11 mouse cellular contexts compared by ENCODE assay signal in the genomic region with DNA sequence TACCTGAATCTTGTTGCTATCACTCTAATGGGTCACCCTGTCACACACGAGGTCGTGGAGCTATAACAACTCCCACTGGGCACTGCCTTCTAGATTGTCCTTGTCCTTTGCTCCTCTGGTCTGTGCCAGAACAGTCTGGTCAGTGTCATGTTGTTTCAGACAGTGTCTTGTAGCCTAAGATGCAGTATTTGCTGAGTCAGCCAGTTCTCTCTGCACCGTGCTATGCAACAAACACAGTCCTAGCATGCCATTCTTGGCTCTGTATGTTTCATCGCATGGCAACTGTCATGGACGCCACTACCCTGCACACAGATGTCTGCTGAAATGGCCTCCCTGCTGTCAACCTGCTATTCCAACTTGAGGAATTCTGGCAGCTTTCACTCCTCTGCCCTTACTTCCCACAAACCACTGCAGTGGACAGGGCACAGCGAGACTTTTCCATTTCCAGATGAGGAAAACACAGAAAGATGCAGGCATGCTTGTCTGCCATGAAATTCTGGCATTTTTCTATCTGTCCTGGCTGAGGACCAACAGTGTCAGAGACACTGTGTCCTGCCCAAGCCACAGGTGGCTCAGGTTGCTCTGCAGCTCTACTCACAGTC.
DNase-seq lines count a peak whose midpoint lies in the region; ATAC-seq lines count a peak whose summit lies in the region.
"Had no signal": no experiment of that assay in that cellular context is flagged by ENCODE, and none has a peak within 500 bp of the region (broad histone marks: within the 10 kb centered on the region; RNA-seq: fewer than 3 reads in every experiment).

No protein-coding gene starts in this region.

- H3K27ac ChIP-seq in embryonic facial prominence, embryonic 12.5 days: 0 out of 2 replicates have a peak overlapping the region, but pooled peaks have one; percentile 37
- H3K27ac ChIP-seq in embryonic facial prominence, embryonic 10.5 days (replicated peaks): no peak overlapping the region
- peak overlapping the region; percentile 5 for H3K27ac ChIP-seq in intestine, embryonic 16.5 days (ENCODE audit: low read length)
- H3K27ac ChIP-seq in intestine, embryonic 15.5 days: no peak overlapping the region
- H3K27ac ChIP-seq in midbrain, embryonic 13.5 days: no peak overlapping the region
- no peak overlapping the region for H3K27ac ChIP-seq in midbrain, embryonic 11.5 days (ENCODE audit: low read depth, low read length)
- H3K27ac ChIP-seq: macrophage had no signal

- no peaks in the 10 kb centered on the region for H3K36me3 ChIP-seq in embryonic facial prominence, embryonic 12.5 days
- H3K36me3 ChIP-seq in embryonic facial prominence, embryonic 10.5 days (replicated peaks): no peaks in the 10 kb centered on the region
- H3K36me3 ChIP-seq in intestine, embryonic 16.5 days (ENCODE audit: control insufficient read depth, insufficient read depth, low read length): no peaks in the 10 kb centered on the region
- no peaks in the 10 kb centered on the region for H3K36me3 ChIP-seq in intestine, embryonic 15.5 days
- H3K36me3 ChIP-seq in midbrain, embryonic 13.5 days: no peaks in the 10 kb centered on the region
- no peaks in the 10 kb centered on the region for H3K36me3 ChIP-seq in midbrain, embryonic 11.5 days (ENCODE audit: control insufficient read depth, insufficient read depth, low read length)

- ATAC-seq in embryonic facial prominence, embryonic 12.5 days (ENCODE audit: insufficient number of reproducible peaks, insufficient read depth, low FRiP score, low TSS enrichment): no peak
- peak; percentile 35 for ATAC-seq in intestine, embryonic 16.5 days
- no peak; the same call in 1 of the 2 replicates for ATAC-seq in intestine, embryonic 15.5 days
- ATAC-seq in midbrain, embryonic 13.5 days: peak; percentile 24; the same call in 1 of the 2 replicates
- ATAC-seq in midbrain, embryonic 11.5 days (ENCODE audit: low FRiP score): no peak

- peaks cover 20% of the 10 kb centered on the region for H3K4me1 ChIP-seq in embryonic facial prominence, embryonic 12.5 days
- peaks cover 21% of the 10 kb centered on the region for H3K4me1 ChIP-seq in embryonic facial prominence, embryonic 10.5 days
- H3K4me1 ChIP-seq in intestine, embryonic 16.5 days (ENCODE audit: control insufficient read depth, insufficient read depth, low read length): peaks cover 24% of the 10 kb centered on the region
- peaks cover 12% of the 10 kb centered on the region for H3K4me1 ChIP-seq in intestine, embryonic 15.5 days (replicated peaks)
- H3K4me1 ChIP-seq in midbrain, embryonic 13.5 days (replicated peaks): peaks cover 11% of the 10 kb centered on the region
- H3K4me1 ChIP-seq in midbrain, embryonic 11.5 days (ENCODE audit: control insufficient read depth, insufficient read depth, low read length): no peaks in the 10 kb centered on the region

- H3K9me3 ChIP-seq in embryonic facial prominence, embryonic 12.5 days: no peaks in the 10 kb centered on the region
- H3K9me3 ChIP-seq in embryonic facial prominence, embryonic 10.5 days: no peaks in the 10 kb centered on the region
- no peaks in the 10 kb centered on the region for H3K9me3 ChIP-seq in intestine, embryonic 16.5 days (ENCODE audit: control insufficient read depth, low read length)
- H3K9me3 ChIP-seq in intestine, embryonic 15.5 days: no peaks in the 10 kb centered on the region
- no peaks in the 10 kb centered on the region for H3K9me3 ChIP-seq in midbrain, embryonic 13.5 days
- no peaks in the 10 kb centered on the region for H3K9me3 ChIP-seq in midbrain, embryonic 11.5 days (ENCODE audit: control insufficient read depth, low read length)

- H3K4me3 ChIP-seq in embryonic facial prominence, embryonic 12.5 days: no peak overlapping the region
- no peak overlapping the region for H3K4me3 ChIP-seq in embryonic facial prominence, embryonic 10.5 days
- H3K4me3 ChIP-seq in intestine, embryonic 16.5 days (ENCODE audit: low read length): no peak overlapping the region
- H3K4me3 ChIP-seq in intestine, embryonic 15.5 days (replicated peaks): no peak overlapping the region
- no peak overlapping the region for H3K4me3 ChIP-seq in midbrain, embryonic 13.5 days (replicated peaks)
- no peak overlapping the region for H3K4me3 ChIP-seq in midbrain, embryonic 11.5 days (ENCODE audit: low read depth, low read length)

- DNase-seq in embryonic facial prominence, embryonic 10.5 days (ENCODE audit: low spot score): no peak
- DNase-seq in midbrain, embryonic 11.5 days (ENCODE audit: low spot score, missing footprints): no peak
- peak; percentile 31 for DNase-seq in yolk sac, embryonic 10.5 days (ENCODE audit: low spot score)
- no peak for DNase-seq in right cerebral cortex, postnatal 36 days (ENCODE audit: low spot score in 2 of 2)
- DNase-seq: cerebellum, adult 8-10 months; gastrocnemius, postnatal 10 days had no signal

- no peak overlapping the region for H3K9ac ChIP-seq in embryonic facial prominence, embryonic 12.5 days
- no peak overlapping the region for H3K9ac ChIP-seq in intestine, embryonic 16.5 days (ENCODE audit: low read depth, low read length)
- no peak overlapping the region for H3K9ac ChIP-seq in intestine, embryonic 15.5 days
- no peak overlapping the region for H3K9ac ChIP-seq in midbrain, embryonic 13.5 days (replicated peaks)
- H3K9ac ChIP-seq in midbrain, embryonic 11.5 days (ENCODE audit: low read length): no peak overlapping the region

- H3K27me3 ChIP-seq in embryonic facial prominence, embryonic 12.5 days: no peaks in the 10 kb centered on the region
- H3K27me3 ChIP-seq in embryonic facial prominence, embryonic 10.5 days (replicated peaks; ENCODE audit: low read depth, poor library complexity, severe bottlenecking): no peaks in the 10 kb centered on the region
- no peaks in the 10 kb centered on the region for H3K27me3 ChIP-seq in intestine, embryonic 16.5 days (replicated peaks; ENCODE audit: control insufficient read depth, insufficient read depth, low read length)
- H3K27me3 ChIP-seq in intestine, embryonic 15.5 days (replicated peaks): no peaks in the 10 kb centered on the region
- H3K27me3 ChIP-seq in midbrain, embryonic 13.5 days: no peaks in the 10 kb centered on the region
- no peaks in the 10 kb centered on the region for H3K27me3 ChIP-seq in midbrain, embryonic 11.5 days (ENCODE audit: control insufficient read depth, insufficient read depth, low read length)

- H3K4me2 ChIP-seq in embryonic facial prominence, embryonic 12.5 days (replicated peaks): no peak overlapping the region
- no peak overlapping the region for H3K4me2 ChIP-seq in intestine, embryonic 16.5 days (ENCODE audit: low read depth, low read length)
- H3K4me2 ChIP-seq in intestine, embryonic 15.5 days (replicated peaks): no peak overlapping the region
- no peak overlapping the region for H3K4me2 ChIP-seq in midbrain, embryonic 13.5 days (replicated peaks)
- H3K4me2 ChIP-seq in midbrain, embryonic 11.5 days: no peak overlapping the region

- 77% methylated on average over 6 of the region's 6 CpGs for WGBS in embryonic facial prominence, embryonic 12.5 days
- WGBS in embryonic facial prominence, embryonic 10.5 days: 80% methylated on average over 6 of the region's 6 CpGs
- 72% methylated on average over 6 of the region's 6 CpGs for WGBS in intestine, embryonic 16.5 days
- 74% methylated on average over 6 of the region's 6 CpGs for WGBS in intestine, embryonic 15.5 days
- WGBS in midbrain, embryonic 13.5 days: 80% methylated on average over 6 of the region's 6 CpGs
- 81% methylated on average over 6 of the region's 6 CpGs for WGBS in midbrain, embryonic 11.5 days

Comparison
In these comparisons a context has a peak if more than half of its experiments do, and no peak if none do; other contexts are left out.
1. ATAC-seq: peak in intestine, embryonic 16.5 days (single experiment) and midbrain, embryonic 13.5 days (single experiment); none in embryonic facial prominence, embryonic 12.5 days (single experiment), intestine, embryonic 15.5 days (single experiment) and midbrain, embryonic 11.5 days (single experiment).
2. H3K27ac ChIP-seq: peak in embryonic facial prominence, embryonic 12.5 days (single experiment) and intestine, embryonic 16.5 days (single experiment); none in embryonic facial prominence, embryonic 10.5 days (single experiment), intestine, embryonic 15.5 days (single experiment), midbrain, embryonic 13.5 days (single experiment) and midbrain, embryonic 11.5 days (single experiment).